Mouse (Mus musculus): Measurements from ENCODE around the gene Grk2. TPM values are rescaled to one million over a fixed set of nuclear protein-coding genes. Genes with fewer than 3 reads are reported as not detected.
A peak's percentile ranks its signal among the peaks of the same experiment; 100 is the strongest.

Gene Grk2
- total and polyA plus RNA-seq, 2 experiments, result 11.3 to 30.3 TPM

DNA sequence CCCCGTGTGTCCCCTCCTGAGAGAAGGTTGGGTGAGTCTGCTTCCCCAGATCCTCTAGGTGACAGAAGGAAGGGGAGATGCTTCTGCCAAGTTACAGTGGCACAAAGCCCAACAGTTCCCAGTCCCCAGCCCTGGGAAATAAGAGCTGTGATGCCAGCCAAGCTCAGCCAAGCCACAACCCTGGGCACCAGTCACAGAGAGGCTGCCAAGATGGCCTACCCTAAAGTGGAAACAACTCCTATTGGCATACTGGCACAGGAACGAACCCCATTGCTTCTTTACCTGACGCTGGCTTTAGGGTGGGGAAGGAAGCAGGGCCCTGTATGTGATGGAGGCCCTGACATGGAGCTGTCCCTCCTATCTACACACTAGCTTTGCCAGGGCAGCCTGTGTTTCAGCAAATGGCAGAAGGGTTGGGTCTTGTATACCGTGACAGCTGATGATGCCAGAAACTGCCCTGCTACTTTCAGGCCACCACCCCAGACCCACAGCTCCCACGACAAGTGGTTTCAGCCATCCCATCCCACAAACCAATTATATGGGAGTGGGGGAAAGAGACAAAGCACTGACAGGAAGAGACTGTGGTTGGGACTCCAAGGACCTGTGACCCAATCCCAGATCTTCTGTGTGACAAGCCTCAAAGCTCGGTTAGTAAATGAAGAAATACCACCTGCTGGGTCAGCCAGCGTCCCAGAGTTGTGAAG lies 2.9 kb downstream of the Grk2 start:
- Histone ChIP-seq H3K79me2 (ENCODE audit: control insufficient read depth, insufficient read depth, low read length) (peaks cover 64% of the 10 kb centered on the region), H3K27ac (replicated peaks; ENCODE audit: insufficient read depth, low read depth, low read length) (peak overlapping the region; percentile 57), H3K36me3 (ENCODE audit: control insufficient read depth, insufficient read depth, low read length) (no peaks in the 10 kb centered on the region), H3K4me1 (ENCODE audit: control insufficient read depth, insufficient read depth, low read length) (peaks cover 17% of the 10 kb centered on the region), H3K4me3 (ENCODE audit: insufficient read depth, low read depth, low read length) (no peak overlapping the region), H3K27me3 (ENCODE audit: control insufficient read depth, insufficient read depth, low read length) (no peaks in the 10 kb centered on the region), H3K9ac (ENCODE audit: low read depth, low read length) (peak overlapping the region; percentile 46)
- WGBS, result 57% methylated on average over 7 of the region's 7 CpGs
- TF ChIP-seq CTCF (IDR thresholded peaks at IDR 0.05; ENCODE audit: low read depth, low read length), result no peak
- no peak for TF ChIP-seq POLR2A (IDR thresholded peaks at IDR 0.05; ENCODE audit: extremely low read depth, insufficient read depth, low read length)
- DNase-seq (ENCODE audit: extremely low read depth, low read depth, low spot score), result peak; percentile 46

DNA sequence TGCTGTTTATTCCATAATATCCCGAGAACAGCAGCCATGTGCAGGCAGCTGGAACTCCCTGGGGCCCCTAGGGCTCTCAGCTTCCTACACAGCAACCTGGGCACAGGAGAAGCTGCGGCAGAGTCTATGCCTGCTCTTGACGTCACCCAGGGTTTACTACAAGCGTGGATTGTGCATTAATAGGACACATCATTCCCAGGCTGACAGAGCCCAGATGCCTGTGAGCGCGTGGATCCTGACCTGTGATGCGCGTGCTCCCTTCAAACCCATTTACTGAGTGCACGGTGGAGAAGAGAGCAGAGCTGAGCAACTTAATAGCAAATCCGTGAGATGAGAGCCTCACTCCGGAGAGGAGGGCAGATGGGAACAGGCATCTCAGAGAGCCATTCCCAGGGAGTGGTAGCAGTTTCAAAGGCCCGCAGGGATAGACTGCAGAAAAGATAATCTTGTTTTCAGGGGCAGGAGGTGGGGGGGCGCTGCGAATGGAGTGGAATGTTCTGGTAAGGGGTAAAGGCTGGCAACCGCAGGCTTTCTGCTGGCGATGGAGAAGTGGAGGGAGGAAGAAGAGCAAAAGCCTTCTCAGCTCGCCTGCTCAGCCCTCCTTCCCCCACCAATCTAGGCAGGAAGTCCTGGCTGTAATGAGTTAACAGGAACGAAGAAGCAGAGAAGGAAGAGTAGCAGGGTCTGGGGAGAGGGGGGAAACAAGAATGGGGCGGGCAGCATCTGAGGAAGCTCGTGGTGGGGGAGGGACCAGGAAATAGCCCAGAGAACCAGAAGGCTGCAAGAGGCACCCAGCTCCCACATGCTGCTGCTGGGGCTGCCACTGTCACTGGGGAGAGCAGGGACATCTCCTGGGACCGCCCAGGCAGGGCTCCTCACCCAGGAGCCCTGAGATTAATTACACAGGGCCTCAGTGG lies 4.0 kb downstream of the Grk2 start:
- TF ChIP-seq POLR2A (IDR thresholded peaks at IDR 0.05; ENCODE audit: extremely low read depth, insufficient read depth, low read length), result no peak
- TF ChIP-seq CTCF (IDR thresholded peaks at IDR 0.05; ENCODE audit: low read depth, low read length), result no peak
- Histone ChIP-seq H3K36me3 (ENCODE audit: control insufficient read depth, insufficient read depth, low read length) (no peaks in the 10 kb centered on the region), H3K27ac (replicated peaks; ENCODE audit: insufficient read depth, low read depth, low read length) (peak overlapping the region; percentile 57), H3K27me3 (ENCODE audit: control insufficient read depth, insufficient read depth, low read length) (no peaks in the 10 kb centered on the region), H3K4me1 (ENCODE audit: control insufficient read depth, insufficient read depth, low read length) (peaks cover 17% of the 10 kb centered on the region), H3K9ac (ENCODE audit: low read depth, low read length) (peak overlapping the region; percentile 46), H3K79me2 (ENCODE audit: control insufficient read depth, insufficient read depth, low read length) (peaks cover 66% of the 10 kb centered on the region), H3K4me3 (ENCODE audit: insufficient read depth, low read depth, low read length) (no peak overlapping the region; the same call in 1 of the 2 replicates)
- peak; percentile 48 for DNase-seq (ENCODE audit: extremely low read depth, low read depth, low spot score)
- WGBS, result 64% methylated on average over 21 of the region's 21 CpGs

DNA sequence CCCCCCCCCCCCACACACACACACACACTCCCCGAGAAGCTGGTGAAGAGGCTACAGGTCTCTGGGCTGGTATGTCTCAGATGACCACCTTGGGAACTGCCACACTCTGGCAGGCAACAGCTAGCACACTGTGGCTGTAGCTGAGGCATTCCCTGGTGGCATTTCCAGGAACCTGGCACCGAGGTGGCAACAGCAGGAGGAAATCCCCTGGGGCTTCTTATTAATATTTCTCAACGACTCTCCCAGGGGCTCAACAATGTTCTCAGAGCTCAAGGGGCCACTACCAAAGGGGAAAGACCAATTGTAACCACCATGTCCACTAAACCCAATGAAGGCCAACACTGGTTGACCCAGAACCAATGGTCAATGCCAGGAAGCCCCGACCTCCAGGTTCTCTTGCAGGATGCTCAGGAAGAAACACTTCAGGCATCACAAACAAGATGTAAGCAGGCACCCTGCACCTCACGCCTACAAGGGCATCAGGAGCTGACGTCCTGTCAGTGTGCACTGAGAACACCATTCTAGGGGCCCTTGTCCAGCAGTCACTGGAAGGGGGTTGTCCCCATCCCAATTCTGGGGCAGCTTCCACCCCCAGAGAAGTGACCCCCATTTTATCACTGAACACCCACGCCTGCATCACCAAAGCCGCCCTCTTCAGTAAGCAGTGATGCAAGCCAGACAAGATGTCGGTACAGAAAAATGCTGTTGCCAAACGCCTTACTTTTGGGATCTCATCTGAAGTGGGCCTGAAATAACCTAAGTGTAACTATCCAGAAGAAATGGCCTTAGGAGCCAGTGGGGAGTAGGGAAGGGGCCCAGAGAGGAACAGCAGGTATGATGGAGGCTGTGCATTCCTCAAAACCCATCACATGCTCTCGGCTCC lies 4.9 kb downstream of the Grk2 start:
- H3K27ac ChIP-seq (replicated peaks; ENCODE audit: insufficient read depth, low read depth, low read length), result peak overlapping the region; percentile 54; the same call in 1 of the 2 replicates
- no peak overlapping the region for H3K4me3 ChIP-seq (ENCODE audit: insufficient read depth, low read depth, low read length)
- H3K4me1 ChIP-seq (ENCODE audit: control insufficient read depth, insufficient read depth, low read length), result peaks cover 17% of the 10 kb centered on the region
- H3K9ac ChIP-seq (ENCODE audit: low read depth, low read length), result peak overlapping the region; percentile 2; the same call in 1 of the 2 replicates
- no peak for DNase-seq (ENCODE audit: extremely low read depth, low read depth, low spot score)
- no peaks in the 10 kb centered on the region for H3K36me3 ChIP-seq (ENCODE audit: control insufficient read depth, insufficient read depth, low read length)
- H3K79me2 ChIP-seq (ENCODE audit: control insufficient read depth, insufficient read depth, low read length), result peaks cover 66% of the 10 kb centered on the region
- 69% methylated on average over 11 of the region's 11 CpGs for WGBS
- no peaks in the 10 kb centered on the region for H3K27me3 ChIP-seq (ENCODE audit: control insufficient read depth, insufficient read depth, low read length)
- no peak for TF ChIP-seq POLR2A (IDR thresholded peaks at IDR 0.05; ENCODE audit: extremely low read depth, insufficient read depth, low read length)
- TF ChIP-seq CTCF (IDR thresholded peaks at IDR 0.05; ENCODE audit: low read depth, low read length), result no peak

DNA sequence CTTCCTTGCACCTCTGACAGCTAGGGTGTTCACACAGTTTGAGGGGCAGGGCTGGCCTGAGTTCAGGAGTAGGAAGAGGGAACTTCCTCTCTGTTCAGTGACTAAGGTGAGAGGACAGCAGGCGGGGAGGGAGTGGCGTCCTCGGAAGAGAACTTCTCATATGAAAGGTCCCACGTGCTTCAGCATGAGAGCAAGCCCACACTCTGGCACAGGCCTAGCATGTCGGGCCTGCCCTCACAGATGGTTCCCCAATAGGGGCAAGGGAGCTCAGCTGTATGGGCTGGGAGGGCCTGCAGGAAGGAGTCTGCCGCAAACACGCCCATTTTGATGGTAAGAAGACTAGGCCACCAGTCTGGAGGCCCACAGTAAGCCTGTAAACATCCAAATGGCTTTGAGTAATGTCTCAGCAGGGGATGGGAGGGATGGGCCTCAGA lies 5.7 kb downstream of the Grk2 start:
- Histone ChIP-seq H3K79me2 (ENCODE audit: control insufficient read depth, insufficient read depth, low read length) (peaks cover 60% of the 10 kb centered on the region), H3K27me3 (ENCODE audit: control insufficient read depth, insufficient read depth, low read length) (no peaks in the 10 kb centered on the region), H3K4me3 (ENCODE audit: insufficient read depth, low read depth, low read length) (no peak overlapping the region), H3K4me1 (ENCODE audit: control insufficient read depth, insufficient read depth, low read length) (peaks cover 17% of the 10 kb centered on the region), H3K36me3 (ENCODE audit: control insufficient read depth, insufficient read depth, low read length) (no peaks in the 10 kb centered on the region), H3K9ac (ENCODE audit: low read depth, low read length) (no peak overlapping the region), H3K27ac (replicated peaks; ENCODE audit: insufficient read depth, low read depth, low read length) (peak overlapping the region; percentile 54)
- TF ChIP-seq CTCF (IDR thresholded peaks at IDR 0.05; ENCODE audit: low read depth, low read length) (no peak), POLR2A (IDR thresholded peaks at IDR 0.05; ENCODE audit: extremely low read depth, insufficient read depth, low read length) (no peak)
- peak; percentile 48 for DNase-seq (ENCODE audit: extremely low read depth, low read depth, low spot score)
- 63% methylated on average over 7 of the region's 7 CpGs for WGBS

DNA sequence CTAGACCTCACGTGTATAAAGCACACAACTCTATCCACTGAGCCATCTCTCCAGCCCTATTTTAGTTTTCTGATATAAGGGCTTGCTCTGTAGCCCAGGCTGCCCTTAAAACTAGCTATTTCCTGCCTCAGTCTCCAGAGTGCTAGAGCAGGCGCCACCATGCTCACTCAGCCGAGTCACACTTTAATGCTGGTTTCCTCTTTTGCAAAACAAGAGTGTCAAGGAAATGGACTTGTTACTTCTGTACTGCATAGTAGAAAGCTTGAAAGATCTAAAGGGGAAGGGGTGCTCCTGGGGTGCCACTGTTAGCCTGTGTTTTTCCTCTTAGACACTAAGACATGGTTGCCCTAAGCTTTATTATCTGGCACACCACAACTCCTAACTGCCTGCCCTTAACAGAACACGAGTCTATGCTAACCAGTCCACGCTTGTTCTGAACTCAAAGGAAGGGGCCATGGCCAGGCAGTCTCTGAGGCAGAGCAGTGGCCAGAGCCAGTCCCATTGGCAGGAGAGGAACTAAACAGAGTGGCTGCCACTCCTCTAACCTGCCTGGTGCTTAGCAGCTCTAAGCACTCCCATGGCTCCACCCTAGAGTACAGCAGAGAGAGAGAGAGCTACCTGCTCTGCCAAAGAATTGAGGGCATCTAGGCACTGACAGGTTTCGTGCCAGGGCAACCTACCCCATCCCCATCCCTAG lies 6.3 kb downstream of the Grk2 start:
- Histone ChIP-seq H3K36me3 (ENCODE audit: control insufficient read depth, insufficient read depth, low read length) (no peaks in the 10 kb centered on the region), H3K27ac (replicated peaks; ENCODE audit: insufficient read depth, low read depth, low read length) (peak overlapping the region; percentile 54), H3K4me3 (ENCODE audit: insufficient read depth, low read depth, low read length) (no peak overlapping the region), H3K79me2 (ENCODE audit: control insufficient read depth, insufficient read depth, low read length) (peaks cover 55% of the 10 kb centered on the region), H3K9ac (ENCODE audit: low read depth, low read length) (no peak overlapping the region), H3K27me3 (ENCODE audit: control insufficient read depth, insufficient read depth, low read length) (no peaks in the 10 kb centered on the region), H3K4me1 (ENCODE audit: control insufficient read depth, insufficient read depth, low read length) (peaks cover 13% of the 10 kb centered on the region)
- TF ChIP-seq CTCF (IDR thresholded peaks at IDR 0.05; ENCODE audit: low read depth, low read length) (no peak), POLR2A (IDR thresholded peaks at IDR 0.05; ENCODE audit: extremely low read depth, insufficient read depth, low read length) (no peak)
- WGBS, result 67% methylated on average over 6 of the region's 6 CpGs
- DNase-seq (ENCODE audit: extremely low read depth, low read depth, low spot score), result peak; percentile 32

Data from liver, adult 2 months (tissue).